Mouse (Mus musculus) G1E (cell line): ENCODE measurements around the gene Vps13a.

Source experiments
- CTCF ChIP-seq: IDR thresholded peaks from 2 replicates; pipeline ENCODE4 v1.5.1; 2012; ENCODE audit warnings: low read depth, low read length, inconsistent platforms, mixed read lengths
- GATA2 ChIP-seq: IDR thresholded peaks from 2 replicates; pipeline ENCODE4 v1.6.1; 2012; ENCODE audit warnings: low read depth, low read length, inconsistent platforms, borderline replicate concordance
- TAL1 ChIP-seq: conservative IDR thresholded peaks from 2 replicates; pipeline ENCODE4 v1.6.1; 2012; ENCODE audit warnings: low read depth, low read length, inconsistent platforms, mixed read lengths

GRCm38 (mm10) chr19:16753151-16753550, 27.6 kb downstream of the Vps13a start:
- TF ChIP-seq CTCF (no peak), GATA2 (no peak), TAL1 (no peak)
